Mouse (Mus musculus) spleen, adult 2 months (tissue): ENCODE data around the gene E130308A19Rik.

Experiments
- CTCF ChIP-seq: fragments of 200-500 bp; IDR thresholded peaks from 2 replicates; pipeline ENCODE4 v1.5.1; 2011; ENCODE audit warnings: mild to moderate bottlenecking, inconsistent platforms; ENCODE audit not compliant: insufficient read depth, insufficient read length, insufficient replicate concordance; ENCODE audit errors: extremely low read depth
- POLR2A ChIP-seq: fragments of 200-500 bp; IDR thresholded peaks from 2 replicates; pipeline ENCODE4 v1.6.1; 2011; ENCODE audit warnings: low read depth, low read length, inconsistent platforms

- no peak for TF ChIP-seq CTCF
- TF ChIP-seq POLR2A: no peak
These were observed 36.2 kb downstream of the E130308A19Rik start for GRCm38 (mm10) chr4:59662163-59662562.
